Comparison of ENCODE assay signal across 13 mouse cellular contexts in genomic region chr7:117636713-117637112, GRCm38 (mm10).
A peak's percentile ranks its signal among the peaks of the same experiment; 100 is the strongest.
DNase-seq lines count a peak whose midpoint lies in the region; ATAC-seq and TF ChIP-seq lines count a peak whose summit lies in the region.
"Had no signal": no experiment of that assay in that cellular context is flagged by ENCODE, and none has a peak within 500 bp of the region (broad histone marks: within the 10 kb centered on the region; RNA-seq: fewer than 3 reads in every experiment).

No protein-coding gene starts in this region.

- no peaks in the 10 kb centered on the region for H3K9me3 ChIP-seq in kidney, embryonic 15.5 days (replicated peaks)
- H3K9me3 ChIP-seq in limb, embryonic 14.5 days (ENCODE audit: control insufficient read depth, low read length): no peaks in the 10 kb centered on the region
- H3K9me3 ChIP-seq: forebrain, embryonic 10.5 days; heart, embryonic 13.5 days; midbrain, embryonic 12.5 days had no signal

- TF ChIP-seq POLR2A in limb, embryonic 14.5 days (IDR thresholded peaks at IDR 0.05; ENCODE audit: borderline replicate concordance, extremely low read depth, insufficient read depth, insufficient read length): no peak

- H3K27me3 ChIP-seq in kidney, embryonic 15.5 days: no peaks in the 10 kb centered on the region
- H3K27me3 ChIP-seq in limb, embryonic 14.5 days (ENCODE audit: control insufficient read depth, insufficient read depth, low read length): no peaks in the 10 kb centered on the region
- H3K27me3 ChIP-seq: heart, embryonic 13.5 days; midbrain, embryonic 12.5 days had no signal

- H3K4me3 ChIP-seq in kidney, embryonic 15.5 days (replicated peaks): no peak overlapping the region
- H3K4me3 ChIP-seq in limb, embryonic 14.5 days (replicated peaks; ENCODE audit: low read length): no peak overlapping the region
- H3K4me3 ChIP-seq: forebrain, embryonic 10.5 days; gastrocnemius, adult 2 months; heart, embryonic 13.5 days; midbrain, embryonic 12.5 days had no signal

- ATAC-seq in kidney, embryonic 15.5 days (replicated peaks; ENCODE audit: low FRiP score): peak; percentile 80; the same call in 1 of the 2 replicates
- peak; percentile 70 for ATAC-seq in limb, embryonic 14.5 days (ENCODE audit: low FRiP score, low read depth)
- ATAC-seq: inflammation-experienced regulatory T-cells, adult 6 months had no signal

- H3K36me3 ChIP-seq in kidney, embryonic 15.5 days: peaks cover 5% of the 10 kb centered on the region; the same call in 1 of the 2 replicates
- H3K36me3 ChIP-seq in limb, embryonic 14.5 days (ENCODE audit: control insufficient read depth, insufficient read depth, low read length): peaks cover 11% of the 10 kb centered on the region
- H3K36me3 ChIP-seq: midbrain, embryonic 12.5 days had no signal

- H3K27ac ChIP-seq in kidney, embryonic 15.5 days: no peak overlapping the region
- H3K27ac ChIP-seq in limb, embryonic 14.5 days (replicated peaks; ENCODE audit: low read depth, low read length): no peak overlapping the region
- H3K27ac ChIP-seq: forebrain, embryonic 10.5 days; gastrocnemius, adult 2 months; heart, embryonic 13.5 days; midbrain, embryonic 12.5 days had no signal

- H3K9ac ChIP-seq in kidney, embryonic 15.5 days: no peak overlapping the region
- no peak overlapping the region for H3K9ac ChIP-seq in limb, embryonic 14.5 days (ENCODE audit: low read depth, low read length, severe bottlenecking)
- H3K9ac ChIP-seq: heart, embryonic 13.5 days; midbrain, embryonic 12.5 days had no signal

- 73% methylated on average over 3 of the region's 3 CpGs for WGBS in kidney, embryonic 15.5 days
- WGBS in limb, embryonic 14.5 days: 68% methylated on average over 3 of the region's 3 CpGs

- no peaks in the 10 kb centered on the region for H3K4me1 ChIP-seq in kidney, embryonic 15.5 days
- no peaks in the 10 kb centered on the region for H3K4me1 ChIP-seq in limb, embryonic 14.5 days (ENCODE audit: control insufficient read depth, insufficient read depth, low read length)
- H3K4me1 ChIP-seq: heart, embryonic 13.5 days had no signal

- no peak overlapping the region for H3K4me2 ChIP-seq in kidney, embryonic 15.5 days
- H3K4me2 ChIP-seq in limb, embryonic 14.5 days (replicated peaks; ENCODE audit: low read depth, low read length, severe bottlenecking): no peak overlapping the region
- H3K4me2 ChIP-seq: heart, embryonic 13.5 days; midbrain, embryonic 12.5 days had no signal

- no peak for DNase-seq in kidney, postnatal 14 days
- peak; percentile 61 for DNase-seq in R1 (ENCODE audit: low read depth, low spot score)
- DNase-seq in embryo, embryonic 11.5 days (ENCODE audit: low read depth, low spot score): peak; percentile 38
- peak; percentile 54 for DNase-seq in limb, embryonic 14.5 days (ENCODE audit: low spot score)
- DNase-seq in testis, postnatal 14 days (ENCODE audit: low spot score): no peak
- no peak for DNase-seq in lung, postnatal 14 days
- DNase-seq: cerebellum, adult 11 months; gastrocnemius, adult 2 months had no signal

Comparison
In these comparisons a context has a peak if more than half of its experiments do, and no peak if none do; other contexts are left out.
1. DNase-seq: peak in R1 (single experiment), embryo, embryonic 11.5 days (single experiment) and limb, embryonic 14.5 days (single experiment); none in kidney, postnatal 14 days (single experiment), testis, postnatal 14 days (single experiment) and lung, postnatal 14 days (single experiment).